ENCODE assay signal across 8 mouse cellular contexts in the genomic region with DNA sequence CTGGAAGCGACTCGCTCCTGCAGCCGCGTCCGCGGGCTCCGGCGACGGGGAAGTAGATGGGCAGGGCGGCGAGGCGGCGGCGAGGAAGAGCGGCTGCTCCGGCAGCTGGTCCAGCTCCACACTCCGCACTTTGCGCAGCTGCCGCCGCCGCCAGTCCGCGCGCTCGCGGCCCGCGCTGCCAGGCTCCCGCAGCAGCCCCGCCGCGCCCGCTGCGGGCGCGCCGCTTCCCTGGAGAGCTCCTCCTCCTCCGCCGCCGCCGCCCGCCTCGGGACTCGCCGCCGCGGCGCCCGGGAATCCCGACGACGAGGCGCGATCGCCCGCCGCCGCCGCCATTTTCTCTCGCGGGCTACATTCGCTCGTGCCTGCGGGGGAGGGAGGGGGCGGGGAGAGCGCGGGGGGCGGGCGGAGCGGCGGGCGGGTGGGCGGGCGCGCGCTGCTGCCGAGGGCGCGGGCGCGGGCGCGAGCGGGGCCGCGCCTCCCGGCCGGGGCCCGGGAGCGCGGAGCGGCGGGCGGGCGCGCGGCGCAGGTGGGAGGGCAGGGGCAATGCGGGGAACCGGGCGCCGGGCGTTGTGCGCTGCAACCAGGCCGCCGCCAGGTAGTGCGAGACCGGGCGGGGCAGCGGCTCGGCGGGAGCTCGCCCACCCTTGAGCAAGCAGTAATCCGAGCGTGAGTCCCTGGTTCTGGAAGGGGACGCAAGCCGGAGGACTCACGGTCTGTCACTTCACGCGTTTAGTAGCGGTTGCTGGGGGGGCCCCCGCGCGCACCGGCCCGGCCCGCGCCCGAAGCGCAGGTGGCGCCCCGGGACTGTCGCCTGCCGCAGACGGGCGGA. TPM values are rescaled to one million over a fixed set of nuclear protein-coding genes. Genes with fewer than 3 reads are reported as not detected.
DNase-seq lines count a peak whose midpoint lies in the region; ATAC-seq and TF ChIP-seq lines count a peak whose summit lies in the region.

Gene Map3k1 (minus strand): TSS at position 357 of the 829 bp plus-strand sequence.

- H3K36me3 ChIP-seq in MEL (ENCODE audit: control insufficient read depth in 1 of 2, insufficient read depth in 2 of 2, low read length in 2 of 2) = peaks cover 0 to 5% of the 10 kb centered on the region in 2 experiments; a peak in 2 of 4 replicates

- ATAC-seq in frontal cortex, adult (ENCODE audit: low TSS enrichment) = peak; percentile 87
- ATAC-seq in hematopoietic stem cell, adult 5-6 weeks (replicated peaks in 1 of 2; ENCODE audit: insufficient read depth in 1 of 2, low FRiP score in 2 of 2, low TSS enrichment in 1 of 2, low read depth in 1 of 2, poor library complexity in 2 of 2, severe bottlenecking in 2 of 2) = peak; percentile 18 to 34; a peak in 2 of 4 replicates

- peak; percentile 62 for DNase-seq in MEL (ENCODE audit: low read depth, low spot score)
- DNase-seq in cerebellum, adult 2 months = peak; percentile 76 to 83
- DNase-seq in layer of hippocampus, postnatal 10 days (ENCODE audit: low spot score in 2 of 2) = peak; percentile 65 to 81
- DNase-seq in lung, postnatal 10 days = peak; percentile 76
- DNase-seq in retina, postnatal 7 days (ENCODE audit: low read depth, low spot score) = peak; percentile 81
- DNase-seq in urinary bladder, postnatal 14 days (ENCODE audit: low spot score) = peak; percentile 66

- WGBS in cerebellum, adult 2 months = under 1% methylated on average over 115 of the region's 136 CpGs

- H3K4me3 ChIP-seq in MEL (ENCODE audit: control insufficient read depth in 1 of 2, insufficient read depth in 1 of 2, low read depth in 2 of 2, low read length in 2 of 2) = peak within 1 kb of the TSS; percentile 76 to 90
- peak within 1 kb of the TSS; percentile 95 for H3K4me3 ChIP-seq in cerebellum, adult 2 months (replicated peaks; ENCODE audit: insufficient read depth, low read depth, low read length)

- no peak for TF ChIP-seq RAD21 in MEL (IDR thresholded peaks at IDR 0.05; ENCODE audit: low read depth, low read length)

- no peak for TF ChIP-seq CTCF in MEL (IDR thresholded peaks at IDR 0.05 in 2 of 3, conservative IDR thresholded peaks at IDR 0.05 in 1 of 3; ENCODE audit: control insufficient read depth in 1 of 3, insufficient read depth in 1 of 3, low read depth in 2 of 3, low read length in 3 of 3, poor library complexity in 1 of 3, severe bottlenecking in 1 of 3)
- no peak for TF ChIP-seq CTCF in cerebellum, adult 2 months (IDR thresholded peaks at IDR 0.05; ENCODE audit: borderline replicate concordance, insufficient read depth, low read depth, low read length)

- H3K27me3 ChIP-seq in MEL (ENCODE audit: control insufficient read depth in 1 of 2, insufficient read depth in 2 of 2, low read length in 2 of 2) = peaks cover 10 to 12% of the 10 kb centered on the region in 2 experiments
- H3K27me3 ChIP-seq in cerebellum, adult 2 months (ENCODE audit: control insufficient read depth, insufficient read depth, low read length) = 0 out of 2 replicates have a peak, but pooled peaks cover 1% of the 10 kb centered on the region

- peaks cover 15% of the 10 kb centered on the region for H3K79me2 ChIP-seq in MEL (ENCODE audit: control insufficient read depth, insufficient read depth, low read length, poor library complexity)

- TF ChIP-seq EP300 in MEL (IDR thresholded peaks at IDR 0.05; ENCODE audit: low read depth in 1 of 2, low read length in 2 of 2) = no peak

- no peak; a peak in 2 of 4 replicates for TF ChIP-seq POLR2A in MEL (IDR thresholded peaks at IDR 0.05; ENCODE audit: control insufficient read depth in 1 of 2, insufficient read depth in 1 of 2, low read depth in 1 of 2, low read length in 2 of 2, poor library complexity in 1 of 2)
- peak; percentile 49 for TF ChIP-seq POLR2A in cerebellum, adult 2 months (IDR thresholded peaks at IDR 0.05; ENCODE audit: borderline replicate concordance, insufficient read depth, low read length)

- H3K27ac ChIP-seq in MEL (ENCODE audit: control insufficient read depth, low read depth, low read length) = peak within 1 kb of the TSS; percentile 60
- peak within 1 kb of the TSS; percentile 96 for H3K27ac ChIP-seq in cerebellum, adult 2 months (ENCODE audit: insufficient read depth, low read length)

- H3K4me1 ChIP-seq in MEL (ENCODE audit: control insufficient read depth in 1 of 2, insufficient read depth in 2 of 2, low read length in 2 of 2) = no peaks in the 10 kb centered on the region; a peak in 1 of 4 replicates
- peaks cover 6% of the 10 kb centered on the region; the same call in 1 of the 2 replicates for H3K4me1 ChIP-seq in cerebellum, adult 2 months (ENCODE audit: control insufficient read depth, insufficient read depth, low read length)

- peak within 1 kb of the TSS; percentile 91 for H3K9ac ChIP-seq in MEL (ENCODE audit: control insufficient read depth, low read depth, low read length, poor library complexity, severe bottlenecking)

- no peaks in the 10 kb centered on the region for H3K9me3 ChIP-seq in MEL (replicated peaks; ENCODE audit: insufficient read depth, low read length)

TF ChIP-seq in MEL, 35 proteins besides CTCF, POLR2A, EP300 and RAD21:
- TF ChIP-seq NELFE (IDR thresholded peaks at IDR 0.05; ENCODE audit: low read depth, low read length) (peak; percentile 16; the same call in 1 of the 2 replicates), MAZ (IDR thresholded peaks at IDR 0.05; ENCODE audit: low read depth, low read length) (no peak), ELF1 (IDR thresholded peaks at IDR 0.05; ENCODE audit: low read depth, low read length) (no peak), POLR2AphosphoS2 (IDR thresholded peaks at IDR 0.05; ENCODE audit: low read length) (no peak)

RNA-seq across cellular contexts. Expression of gene Map3k1, which starts in this region (rescaled TPM):
- 4.3 and 7.3 TPM in 2 replicates for total RNA-seq in MEL (2012; rRNA removed)
- polyA plus RNA-seq in MEL (2012; ENCODE audit: insufficient read depth in 1 of 2, insufficient read length in 2 of 2, low read depth in 1 of 2, low replicate concordance in 2 of 2, missing spikeins in 1 of 2) = 10 to 100 TPM in 1 of 2 experiments, 1 to 10 TPM in 1; 4.4 to 20.7 TPM
- polyA plus RNA-seq in cerebellum, adult 2 months (2012; rRNA removed) = 12.3 and 13.6 TPM in 2 replicates
- total RNA-seq in hematopoietic stem cell, adult 5-6 weeks (2017) = 32.5 and 65.6 TPM in 2 replicates
- 10 to 100 TPM; 21.2 to 25.6 TPM for total RNA-seq in layer of hippocampus, postnatal 10 days (2021)

Comparison
In these comparisons a context has a peak if more than half of its experiments do, and no peak if none do; other contexts are left out.
1. Peak in every context shown above with its lines: DNase-seq, ATAC-seq, H3K4me3 ChIP-seq and H3K27ac ChIP-seq.